29 mouse cellular contexts compared by ENCODE assay signal in genomic region chr2:13932253-13932652, GRCm38 (mm10).
DNase-seq lines count a peak whose midpoint lies in the region; ATAC-seq and TF ChIP-seq lines count a peak whose summit lies in the region.
"Had no signal": no experiment of that assay in that cellular context is flagged by ENCODE, and none has a peak within 500 bp of the region (broad histone marks: within the 10 kb centered on the region; RNA-seq: fewer than 3 reads in every experiment).

No protein-coding gene starts in this region.

- no peaks in the 10 kb centered on the region for H3K36me3 ChIP-seq in midbrain, postnatal 0 days (ENCODE audit: insufficient read depth, low read length)
- H3K36me3 ChIP-seq in midbrain, embryonic 11.5 days (ENCODE audit: control insufficient read depth, insufficient read depth, low read length), result no peaks in the 10 kb centered on the region
- H3K36me3 ChIP-seq: forebrain, embryonic 10.5 days; G1E; heart, embryonic 15.5 days; hindbrain, embryonic 10.5 days; hindbrain, embryonic 13.5 days had no signal

- H3K4me2 ChIP-seq in midbrain, postnatal 0 days (ENCODE audit: low read depth, low read length, poor library complexity, severe bottlenecking), result no peak overlapping the region
- no peak overlapping the region for H3K4me2 ChIP-seq in midbrain, embryonic 11.5 days
- H3K4me2 ChIP-seq: forebrain, embryonic 13.5 days; heart, embryonic 11.5 days; heart, embryonic 15.5 days; hindbrain, embryonic 13.5 days had no signal

- no peak overlapping the region for H3K27ac ChIP-seq in midbrain, postnatal 0 days (ENCODE audit: low read depth, low read length)
- H3K27ac ChIP-seq in midbrain, embryonic 11.5 days (ENCODE audit: low read depth, low read length), result no peak overlapping the region
- H3K27ac ChIP-seq: forebrain, embryonic 10.5 days; forebrain, embryonic 13.5 days; heart, embryonic 15.5 days; hindbrain, embryonic 10.5 days; hindbrain, embryonic 13.5 days had no signal

- no peaks in the 10 kb centered on the region for H3K27me3 ChIP-seq in midbrain, postnatal 0 days (ENCODE audit: insufficient read depth, low read length)
- no peaks in the 10 kb centered on the region for H3K27me3 ChIP-seq in midbrain, embryonic 11.5 days (ENCODE audit: control insufficient read depth, insufficient read depth, low read length)
- H3K27me3 ChIP-seq: forebrain, embryonic 13.5 days; heart, embryonic 15.5 days; hindbrain, embryonic 13.5 days had no signal

- no peak overlapping the region for H3K9ac ChIP-seq in midbrain, postnatal 0 days (replicated peaks; ENCODE audit: low read length, poor library complexity, severe bottlenecking)
- no peak overlapping the region for H3K9ac ChIP-seq in midbrain, embryonic 11.5 days (ENCODE audit: low read length)
- H3K9ac ChIP-seq: forebrain, embryonic 13.5 days; heart, embryonic 15.5 days; hindbrain, embryonic 13.5 days had no signal

- H3K9me3 ChIP-seq in midbrain, postnatal 0 days (ENCODE audit: low read length), result no peaks in the 10 kb centered on the region
- H3K9me3 ChIP-seq in midbrain, embryonic 11.5 days (ENCODE audit: control insufficient read depth, low read length), result no peaks in the 10 kb centered on the region
- H3K9me3 ChIP-seq: forebrain, embryonic 10.5 days; forebrain, embryonic 13.5 days; G1E; heart, embryonic 15.5 days; hindbrain, embryonic 10.5 days; hindbrain, embryonic 13.5 days had no signal

- H3K4me3 ChIP-seq in midbrain, postnatal 0 days (ENCODE audit: low read depth, low read length), result no peak overlapping the region
- H3K4me3 ChIP-seq in midbrain, embryonic 11.5 days (ENCODE audit: low read depth, low read length), result no peak overlapping the region
- H3K4me3 ChIP-seq: forebrain, embryonic 10.5 days; forebrain, embryonic 13.5 days; heart, embryonic 15.5 days; hindbrain, embryonic 10.5 days; hindbrain, embryonic 13.5 days had no signal

- ATAC-seq in CD4-positive, CD25-positive, alpha-beta regulatory T cell, adult 4 months, result no peak
- ATAC-seq in midbrain, postnatal 0 days (ENCODE audit: low FRiP score), result no peak
- no peak for ATAC-seq in midbrain, embryonic 11.5 days (ENCODE audit: low FRiP score)
- ATAC-seq in common myeloid progenitor, adult 5-6 weeks (replicated peaks; ENCODE audit: low read depth, poor library complexity, severe bottlenecking), result peak; percentile 28; the same call in 1 of the 2 replicates
- ATAC-seq: activated CD4-positive, CD25-positive, alpha-beta regulatory T cell, adult 4 months; forebrain, embryonic 13.5 days; forebrain, embryonic 16.5 days; hindbrain, embryonic 16.5 days; inflammation-experienced regulatory T-cells, adult 6 months had no signal

- no peaks in the 10 kb centered on the region; the same call in 1 of the 2 replicates for H3K4me1 ChIP-seq in midbrain, postnatal 0 days (ENCODE audit: insufficient read depth, low read length)
- no peaks in the 10 kb centered on the region for H3K4me1 ChIP-seq in midbrain, embryonic 11.5 days (ENCODE audit: control insufficient read depth, insufficient read depth, low read length)
- H3K4me1 ChIP-seq: forebrain, embryonic 13.5 days; heart, embryonic 15.5 days; hindbrain, embryonic 10.5 days; hindbrain, embryonic 13.5 days had no signal

- DNase-seq in CD4-positive, CD25-positive, alpha-beta regulatory T cell, adult 2 months (ENCODE audit: low read depth, low spot score), result peak; percentile 3
- DNase-seq in midbrain, postnatal 0 days (ENCODE audit: low spot score), result no peak
- DNase-seq in midbrain, embryonic 11.5 days (ENCODE audit: low spot score, missing footprints), result no peak
- no peak for DNase-seq in spleen, adult 12 weeks (ENCODE audit: low spot score)
- no peak for DNase-seq in heart, adult 18-20 months
- DNase-seq: adrenal gland, adult 8-10 months; adrenal gland, postnatal 25 days; B cell, adult 2 months; cerebellum, adult 11-12 months; cerebellum, adult 8-10 months; cerebellum, postnatal 10 days; cerebellum, postnatal 36 days; gastrocnemius, postnatal 10 days; gastrocnemius, postnatal 36 days; heart, postnatal 10 days; heart, postnatal 36 days had no signal

- 0 out of 2 replicates have a peak, but pooled peaks have one; percentile 2 for TF ChIP-seq CTCF in midbrain, postnatal 0 days (IDR thresholded peaks at IDR 0.05)
